Mouse (Mus musculus) ZHBTc4 (cell line): ENCODE results near the gene Kcnab3.

ENCODE experiments used
- DNase-seq: peaks from one replicate; pipeline ENCODE4 v3.0.0-alpha.2; 2011; ENCODE audit warnings: low read depth, low spot score

Gene Kcnab3

GRCm38 (mm10) chr11:69369990-69370816, 44.1 kb downstream of the Kcnab3 start:
- no peak for DNase-seq

- no peak for DNase-seq
These were observed 44.8 kb downstream of the Kcnab3 start for GRCm38 (mm10) chr11:69370817-69371215.

GRCm38 (mm10) chr11:69371601-69372000, 45.5 kb downstream of the Kcnab3 start:
- no peak for DNase-seq

- no peak for DNase-seq
These were observed 46.2 kb downstream of the Kcnab3 start for GRCm38 (mm10) chr11:69372056-69372779.

GRCm38 (mm10) chr11:69372780-69373170, 46.7 kb downstream of the Kcnab3 start:
- peak; percentile 69 for DNase-seq

DNA sequence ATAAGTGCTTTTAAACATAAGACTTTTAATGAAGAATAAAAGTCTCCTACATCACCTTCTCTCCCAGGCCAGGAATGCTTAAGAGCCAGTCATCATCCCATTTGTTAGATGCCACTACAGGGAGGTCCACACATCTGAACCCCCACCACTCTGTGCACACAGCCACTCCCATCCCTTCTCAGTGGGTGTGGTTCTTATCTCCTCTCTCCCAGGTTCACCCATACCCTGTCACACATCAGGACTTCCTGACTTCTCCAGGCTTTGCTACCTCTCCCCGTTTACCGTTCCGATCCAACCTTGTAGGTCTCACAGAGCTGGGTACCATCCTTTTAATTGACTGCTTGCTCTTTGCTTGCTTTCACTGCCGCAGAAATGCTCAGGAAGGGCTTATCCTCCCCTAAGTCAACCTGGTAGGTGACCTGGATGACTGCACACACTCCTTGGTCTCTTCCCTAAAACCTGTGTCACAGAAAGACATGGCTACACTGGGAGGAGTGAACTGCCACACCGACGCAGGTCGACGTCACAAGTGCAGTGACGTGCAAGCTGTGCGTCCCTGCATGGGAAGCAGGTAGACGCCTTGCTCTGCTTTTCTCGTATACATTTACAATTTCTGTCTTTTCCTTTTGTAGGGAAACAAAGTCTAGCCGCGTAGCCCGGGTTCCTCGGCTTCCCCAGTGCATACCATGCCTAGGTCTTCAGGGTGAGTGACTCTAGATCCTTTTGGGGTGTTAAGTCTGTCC, 47.3 kb downstream of the Kcnab3 start:
- DNase-seq = peak; percentile 82

DNA sequence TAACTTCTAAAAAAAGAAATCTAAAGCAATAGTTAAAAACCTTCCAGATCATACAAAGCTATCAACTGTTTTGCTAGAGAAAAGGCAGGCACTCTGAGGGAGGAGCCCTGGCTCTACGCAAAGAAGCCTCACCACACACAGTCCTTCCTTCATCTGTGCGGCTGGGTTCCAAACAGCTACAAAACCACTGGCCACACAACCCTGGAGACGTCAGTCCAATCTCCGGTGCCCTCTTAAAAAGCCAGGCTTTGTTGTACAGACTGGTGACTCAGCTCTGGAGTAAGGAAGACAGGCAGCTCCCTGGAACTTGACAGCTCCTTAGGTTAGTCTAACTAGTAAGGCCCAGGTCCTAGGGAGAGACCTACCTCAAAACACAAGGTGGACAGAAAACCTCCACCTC, 49.6 kb downstream of the Kcnab3 start:
- no peak for DNase-seq

DNA sequence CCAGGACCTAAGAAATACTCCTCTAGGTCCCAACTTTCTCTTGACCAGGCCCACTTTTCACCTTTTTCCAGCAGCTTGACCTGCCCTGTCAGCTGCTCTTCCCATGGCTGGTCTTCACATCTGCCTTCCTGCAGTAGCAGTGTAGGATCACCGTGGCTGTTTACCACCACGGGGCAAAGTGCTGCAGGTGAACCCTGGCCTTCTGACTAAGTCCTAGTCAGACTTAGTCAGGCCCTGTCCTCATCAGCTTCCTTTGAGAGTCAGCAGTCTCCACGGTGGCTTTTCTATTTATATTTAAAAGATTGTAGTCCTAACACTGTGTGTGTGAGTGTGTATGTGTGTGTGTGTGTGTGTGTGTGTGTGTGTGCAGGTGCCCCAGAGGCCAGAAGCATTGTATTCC, 51.7 kb downstream of the Kcnab3 start:
- no peak for DNase-seq

DNA sequence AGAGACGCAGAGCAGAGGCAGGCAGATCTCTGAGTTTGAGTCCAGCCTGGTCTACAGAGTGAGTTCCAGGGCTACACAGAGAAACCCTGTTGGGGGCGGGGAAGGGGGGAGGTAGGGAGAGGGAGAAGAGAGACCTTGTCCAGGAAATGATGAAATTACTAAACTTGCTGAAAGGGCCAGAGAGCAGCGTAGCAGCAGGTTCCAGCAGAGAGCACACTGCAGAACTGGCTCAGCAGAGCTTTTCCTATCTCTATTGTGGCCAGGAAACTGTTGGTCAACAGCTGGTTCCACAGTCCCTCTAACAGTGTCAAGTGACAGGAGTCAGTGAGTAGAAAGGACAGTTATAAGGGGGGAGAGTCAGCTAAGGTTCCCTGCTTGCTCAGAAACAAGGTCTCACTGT, 53.5 kb downstream of the Kcnab3 start:
- no peak for DNase-seq

GRCm38 (mm10) chr11:69381356-69381755, 55.3 kb downstream of the Kcnab3 start:
- DNase-seq = no peak
